Mouse (Mus musculus) hindbrain, embryonic 12.5 days (tissue): Measurements from ENCODE around the gene Ugt1a6a. TPM values are rescaled to one million over a fixed set of nuclear protein-coding genes. Genes with fewer than 3 reads are reported as not detected.
"Not testable (repeated sequence)": the region's sequence is repeated elsewhere in the genome, so short reads cannot be mapped to it uniquely, and the experiment has no call there.

Experiments
- ATAC-seq: fragments of 200-750 bp; cut with Nextera tagmentation; 2 replicates; pipeline ENCODE4 v1.8.0; 2017; ENCODE audit warnings: moderate TSS enrichment; ENCODE audit not compliant: low FRiP score
- H3K27ac ChIP-seq: fragments of 300-500 bp; sonication (generic); 2 replicates; pipeline ENCODE4 v1.5.1; 2016; ENCODE audit warnings: mild to moderate bottlenecking
- H3K27me3 ChIP-seq: fragments of 300-500 bp; sonication (generic); 2 replicates; pipeline ENCODE4 v1.6.1; 2016; ENCODE audit warnings: mild to moderate bottlenecking
- H3K36me3 ChIP-seq: fragments of 300-500 bp; sonication (generic); 2 replicates; pipeline ENCODE4 v1.6.1; 2016; ENCODE audit warnings: mild to moderate bottlenecking
- H3K4me1 ChIP-seq: fragments of 300-500 bp; sonication (generic); 2 replicates; pipeline ENCODE4 v1.6.1; 2016
- H3K4me2 ChIP-seq: fragments of 300-500 bp; sonication (generic); replicated peaks from 2 replicates; pipeline ENCODE4 v1.6.1; 2016; ENCODE audit warnings: mild to moderate bottlenecking
- H3K4me3 ChIP-seq: fragments of 300-500 bp; sonication (generic); 2 replicates; pipeline ENCODE4 v1.5.1; 2016; ENCODE audit warnings: mild to moderate bottlenecking
- H3K9ac ChIP-seq: fragments of 300-500 bp; sonication (generic); 2 replicates; pipeline ENCODE4 v1.6.1; 2016; ENCODE audit warnings: mild to moderate bottlenecking, moderate library complexity
- H3K9me3 ChIP-seq: fragments of 300-500 bp; sonication (generic); replicated peaks from 2 replicates; pipeline ENCODE4 v1.6.1; 2016; ENCODE audit warnings: mild to moderate bottlenecking
- WGBS: fragments of 180-500 bp; shearing (Covaris S2); methylation state at CpG from one replicate; pipeline ENCODE4 v1.1.7; 2016; 5-methylcytosine and 5-hydroxymethylcytosine counted together
- polyA plus RNA-seq: library from polyadenylated mRNA; unstranded; fragments of >200 nt; fragmentation: Nextera tagmentation; extraction: Ambion mirVana; gene quantifications from 2 replicates; pipeline ENCODE4 v1.2.1, GENCODE M21; 2016

Ugt1a6a gene
- polyA plus RNA-seq, result 1.0 and 1.9 TPM in 2 replicates

DNA sequence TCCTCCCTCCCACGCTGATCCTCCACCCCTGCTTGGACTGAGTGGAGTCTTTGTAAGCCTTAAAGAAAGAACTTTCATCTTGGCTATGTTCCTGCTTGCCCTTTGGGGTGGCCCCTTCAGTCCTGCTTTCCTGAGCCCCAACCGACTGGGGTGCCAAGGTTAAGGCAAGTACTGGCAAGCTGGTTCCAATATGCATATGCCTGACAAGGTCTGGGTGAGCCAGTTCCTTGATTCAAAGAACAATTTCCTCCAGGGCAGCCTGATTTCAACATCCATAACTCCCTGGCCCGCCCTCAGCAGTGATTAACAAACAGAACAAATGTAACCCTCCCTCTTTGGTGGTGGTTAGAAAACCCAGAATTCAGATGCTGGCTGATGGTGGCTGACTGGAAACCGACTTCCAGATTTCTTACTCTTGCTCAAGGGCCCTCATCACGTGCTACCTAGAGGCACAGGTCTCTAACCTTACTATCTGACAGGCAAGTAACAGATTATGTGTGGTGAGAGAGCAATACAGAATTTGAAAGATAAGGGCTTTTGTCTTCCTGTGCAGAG, at the start of gene Ugt1a6a:
Gene Ugt1a6a, plus strand, starts transcription at position 353 of the 555 bp plus-strand sequence.
- H3K36me3 ChIP-seq, H3K9me3 ChIP-seq, H3K27me3 ChIP-seq, H3K27ac ChIP-seq, H3K9ac ChIP-seq, H3K4me3 ChIP-seq, ATAC-seq, H3K4me1 ChIP-seq, H3K4me2 ChIP-seq: not testable (repeated sequence)
- 47% methylated on average over 5 of the region's 5 CpGs for WGBS

DNA sequence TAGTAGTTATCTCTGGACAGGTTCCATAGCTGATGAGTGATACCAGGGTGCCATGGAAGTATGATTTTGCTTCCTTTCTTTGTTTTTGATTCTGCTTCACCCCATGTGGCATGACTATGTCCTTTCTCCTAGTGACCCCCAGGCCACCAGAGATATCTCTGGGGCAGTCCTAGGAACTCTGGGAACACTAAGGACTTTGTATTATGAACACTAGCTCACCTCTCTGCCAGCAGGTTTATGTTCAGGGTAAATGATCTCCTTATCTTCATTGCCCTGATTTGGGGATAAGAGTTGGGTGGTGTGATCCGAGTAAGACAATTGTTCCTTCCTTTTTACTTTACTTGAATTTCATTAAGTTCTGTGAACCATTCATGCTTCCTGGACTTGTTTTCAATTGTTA, 48.5 kb upstream of the Ugt1a6a start:
- no peaks in the 10 kb centered on the region for H3K27me3 ChIP-seq
- H3K9ac ChIP-seq, result no peak overlapping the region
- H3K4me2 ChIP-seq, result no peak overlapping the region
- H3K9me3 ChIP-seq, result no peaks in the 10 kb centered on the region
- no peak overlapping the region for H3K27ac ChIP-seq
- H3K4me3 ChIP-seq, result no peak overlapping the region
- WGBS, result 75% methylated on average over 1 of the region's 1 CpGs
- H3K4me1 ChIP-seq, result no peaks in the 10 kb centered on the region
- ATAC-seq, result no peak
- H3K36me3 ChIP-seq, result no peaks in the 10 kb centered on the region

DNA sequence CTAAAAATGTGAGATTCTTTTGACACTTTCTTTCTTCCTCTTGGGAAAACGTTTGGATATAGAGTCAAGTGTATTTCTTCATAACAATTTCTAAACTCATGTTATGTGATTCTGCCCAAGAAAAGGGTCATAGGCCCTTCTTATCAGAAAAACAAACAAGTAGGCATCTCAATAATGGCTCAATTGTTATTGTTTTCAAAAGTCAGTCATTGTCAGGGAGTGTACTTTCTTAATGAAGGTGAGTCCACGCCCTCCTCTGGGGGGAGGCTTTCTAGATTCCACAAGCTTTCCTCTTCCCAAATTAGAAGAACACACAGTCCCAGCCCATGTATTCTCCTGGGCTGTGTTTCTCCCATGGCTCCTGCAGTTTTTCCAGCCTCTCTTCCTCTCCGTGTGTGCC, 47.1 kb upstream of the Ugt1a6a start, which contains the start of gene Ugt1a8:
Gene Ugt1a8, plus strand, starts transcription at position 301 of the 400 bp plus-strand sequence.
- no peaks in the 10 kb centered on the region for H3K27me3 ChIP-seq
- WGBS, result 79% methylated on average over 3 of the region's 3 CpGs
- H3K27ac ChIP-seq, result no peak within 1 kb of the TSS
- H3K9me3 ChIP-seq, result no peaks in the 10 kb centered on the region
- H3K9ac ChIP-seq, result no peak within 1 kb of the TSS
- H3K4me1 ChIP-seq, result no peaks in the 10 kb centered on the region
- H3K4me3 ChIP-seq, result no peak within 1 kb of the TSS
- no peaks in the 10 kb centered on the region for H3K36me3 ChIP-seq
- no peak within 1 kb of the TSS for H3K4me2 ChIP-seq
- no peak for ATAC-seq

DNA sequence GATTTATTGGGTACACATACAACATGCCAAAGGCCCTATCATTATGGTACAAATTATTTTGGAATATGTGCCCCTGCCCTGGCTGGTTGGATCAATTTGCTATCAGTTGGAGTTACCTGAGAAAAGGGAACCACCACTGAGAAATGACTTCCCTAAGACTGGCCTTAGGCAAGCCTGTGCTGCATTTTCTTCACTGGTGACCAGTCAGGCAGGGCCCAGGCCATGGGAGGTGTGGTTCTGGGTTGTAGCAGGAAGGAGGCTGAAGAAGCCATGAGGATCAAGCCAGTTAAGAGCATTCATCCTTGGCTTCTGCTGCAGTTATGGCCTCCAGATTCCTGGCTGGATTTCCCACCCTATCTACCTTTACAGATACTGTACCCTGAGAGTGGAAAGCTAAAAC, 42.3 kb upstream of the Ugt1a6a start:
- Histone ChIP-seq H3K4me1 (no peaks in the 10 kb centered on the region), H3K27ac (no peak overlapping the region), H3K4me2 (no peak overlapping the region), H3K4me3 (no peak overlapping the region), H3K36me3 (no peaks in the 10 kb centered on the region), H3K27me3 (no peaks in the 10 kb centered on the region), H3K9me3 (no peaks in the 10 kb centered on the region), H3K9ac (no peak overlapping the region)
- no peak for ATAC-seq

- H3K27me3 ChIP-seq, H3K9ac ChIP-seq, H3K4me2 ChIP-seq, H3K4me3 ChIP-seq, H3K36me3 ChIP-seq, H3K9me3 ChIP-seq, ATAC-seq, H3K4me1 ChIP-seq, H3K27ac ChIP-seq: not testable (repeated sequence)
- WGBS, result 76% methylated on average over 3 of the region's 3 CpGs
Measured at GRCm38 (mm10) chr1:88094270-88094676, 40.3 kb upstream of the Ugt1a6a start.

GRCm38 (mm10) chr1:88094941-88095492, 39.6 kb upstream of the Ugt1a6a start, which contains the start of gene Ugt1a7c:
TSS of gene Ugt1a7c (plus strand) at chr1:88095062.
- 64% methylated on average over 10 of the region's 10 CpGs for WGBS

DNA sequence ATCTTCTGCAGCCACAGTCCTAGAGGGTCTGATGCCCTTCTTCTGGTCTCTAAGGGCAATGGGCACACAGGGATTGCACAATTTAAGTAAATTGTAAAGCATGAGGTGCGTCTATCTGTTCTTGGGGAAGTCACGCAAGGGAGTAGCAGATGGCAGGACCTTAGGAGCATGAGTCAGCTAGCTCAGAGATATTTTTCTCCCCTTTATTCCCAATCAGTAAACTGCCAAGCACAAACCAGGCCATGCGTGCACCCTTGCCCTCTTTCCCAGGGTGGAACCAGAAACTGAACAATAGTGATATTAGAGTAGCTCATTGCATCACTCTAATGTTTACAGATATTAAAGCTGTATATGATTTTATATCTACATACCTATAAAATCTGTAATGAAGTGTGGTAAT, 36.1 kb upstream of the Ugt1a6a start:
- not testable (repeated sequence) for H3K4me3 ChIP-seq, H3K9me3 ChIP-seq, H3K9ac ChIP-seq, H3K27me3 ChIP-seq, H3K36me3 ChIP-seq, H3K27ac ChIP-seq, H3K4me1 ChIP-seq, H3K4me2 ChIP-seq, ATAC-seq
- 92% methylated on average over 3 of the region's 3 CpGs for WGBS

More at GRCm38 (mm10) chr1:88094941-88095492, 39.6 kb upstream of the Ugt1a6a start, which contains the start of gene Ugt1a7c:
- Histone ChIP-seq H3K9me3 (no peaks in the 10 kb centered on the region), H3K4me1 (no peaks in the 10 kb centered on the region), H3K9ac (no peak within 1 kb of the TSS), H3K4me2 (no peak within 1 kb of the TSS), H3K36me3 (no peaks in the 10 kb centered on the region), H3K27me3 (no peaks in the 10 kb centered on the region), H3K4me3 (no peak within 1 kb of the TSS), H3K27ac (no peak within 1 kb of the TSS)
- no peak for ATAC-seq

GRCm38 (mm10) chr1:88099691-88100090, 34.9 kb upstream of the Ugt1a6a start:
- H3K27me3 ChIP-seq, H3K9me3 ChIP-seq, H3K4me2 ChIP-seq, H3K36me3 ChIP-seq, H3K27ac ChIP-seq, ATAC-seq, H3K4me3 ChIP-seq, H3K4me1 ChIP-seq, H3K9ac ChIP-seq: not testable (repeated sequence)
- 82% methylated on average over 2 of the region's 2 CpGs for WGBS

- not testable (repeated sequence) for H3K9ac ChIP-seq, H3K36me3 ChIP-seq, H3K27ac ChIP-seq, H3K4me3 ChIP-seq, ATAC-seq, H3K9me3 ChIP-seq, H3K27me3 ChIP-seq, H3K4me1 ChIP-seq, H3K4me2 ChIP-seq
- WGBS, result 54% methylated on average over 3 of the region's 3 CpGs
Measured at GRCm38 (mm10) chr1:88103019-88103418, 31.6 kb upstream of the Ugt1a6a start, which contains the start of gene Ugt1a6b. TSS of gene Ugt1a6b (plus strand) at chr1:88103252.

GRCm38 (mm10) chr1:88103697-88104468, 30.7 kb upstream of the Ugt1a6a start:
- not testable (repeated sequence) for H3K27ac ChIP-seq, ATAC-seq, H3K9ac ChIP-seq, H3K27me3 ChIP-seq, H3K9me3 ChIP-seq, H3K4me1 ChIP-seq, H3K36me3 ChIP-seq, H3K4me2 ChIP-seq, H3K4me3 ChIP-seq
- WGBS, result 90% methylated on average over 5 of the region's 5 CpGs

DNA sequence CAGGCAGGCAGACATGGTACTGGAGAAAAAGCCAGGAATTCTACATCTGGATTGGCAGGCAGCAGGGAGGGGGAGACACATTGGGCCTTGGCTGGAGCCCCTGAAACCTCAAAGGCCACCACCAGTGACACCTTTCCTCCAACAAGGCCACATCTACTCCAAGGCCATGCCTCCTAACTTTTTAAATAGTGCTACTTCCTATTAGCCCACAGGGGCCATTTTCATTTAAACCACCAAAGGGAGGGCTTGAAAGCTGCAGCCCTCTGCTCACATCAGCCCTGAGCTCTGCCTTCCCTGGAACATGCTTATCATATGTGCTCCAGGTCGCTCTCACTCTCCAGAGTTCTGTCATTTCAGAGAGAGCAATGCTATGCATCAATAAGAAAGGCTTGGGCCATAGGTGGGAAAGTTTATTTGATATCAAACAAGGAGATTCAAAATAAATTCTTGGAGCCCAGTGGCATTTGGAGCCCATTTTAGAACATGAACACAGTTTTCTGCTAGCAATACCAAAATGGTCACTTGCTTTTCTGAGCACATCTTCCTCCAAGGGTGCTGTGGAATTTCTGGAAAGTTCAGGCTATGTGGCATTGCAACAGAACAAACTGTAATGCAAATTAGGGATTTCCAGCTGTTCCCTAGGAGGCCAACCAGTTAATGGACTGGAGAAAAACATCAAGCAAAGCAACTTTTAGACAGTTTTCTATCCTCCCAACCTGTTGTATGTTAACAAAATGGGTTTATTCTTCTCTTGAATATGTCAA, 29.8 kb upstream of the Ugt1a6a start:
- no peaks in the 10 kb centered on the region for H3K9me3 ChIP-seq
- H3K36me3 ChIP-seq, result no peaks in the 10 kb centered on the region
- no peak overlapping the region for H3K9ac ChIP-seq
- 100% methylated on average over 1 of the region's 1 CpGs for WGBS
- no peak overlapping the region for H3K4me2 ChIP-seq
- no peak overlapping the region for H3K27ac ChIP-seq
- no peaks in the 10 kb centered on the region for H3K4me1 ChIP-seq
- no peaks in the 10 kb centered on the region for H3K27me3 ChIP-seq
- no peak overlapping the region for H3K4me3 ChIP-seq
- ATAC-seq, result no peak

DNA sequence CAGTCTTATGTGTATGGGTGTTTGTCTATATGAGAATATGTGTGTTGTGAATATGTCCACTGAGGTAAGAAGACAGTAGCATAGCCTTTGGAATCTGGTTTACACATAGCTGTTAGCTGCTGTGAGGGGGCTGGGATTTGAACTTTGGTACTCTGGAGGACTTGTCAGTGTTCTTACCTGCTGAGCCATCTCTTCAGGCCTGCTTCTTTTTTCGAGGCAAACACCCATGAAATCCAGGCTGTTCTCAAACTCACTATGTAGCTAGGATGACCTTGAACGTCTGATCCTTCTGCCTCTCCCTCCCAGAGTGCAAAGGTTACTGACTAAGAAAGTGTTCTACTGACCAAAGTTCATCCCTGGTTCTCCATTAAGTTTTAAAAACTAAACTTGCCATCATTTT, 29.0 kb upstream of the Ugt1a6a start:
- no peaks in the 10 kb centered on the region for H3K9me3 ChIP-seq
- 61% methylated on average over 2 of the region's 2 CpGs for WGBS
- H3K36me3 ChIP-seq, result no peaks in the 10 kb centered on the region
- no peaks in the 10 kb centered on the region for H3K4me1 ChIP-seq
- H3K4me2 ChIP-seq, result no peak overlapping the region
- H3K4me3 ChIP-seq, result no peak overlapping the region
- no peaks in the 10 kb centered on the region for H3K27me3 ChIP-seq
- H3K27ac ChIP-seq, result no peak overlapping the region
- no peak for ATAC-seq
- H3K9ac ChIP-seq, result no peak overlapping the region
